Mouse (Mus musculus) heart, postnatal 0 days (tissue): Measurements from ENCODE around the gene Arhgef28. TPM values are rescaled to one million over a fixed set of nuclear protein-coding genes. Genes with fewer than 3 reads are reported as not detected.

ENCODE experiments used
- ATAC-seq: fragments of 200-750 bp; cut with Nextera tagmentation; 2 replicates; pipeline ENCODE4 v1.8.0; 2017; ENCODE audit warnings: low read depth, moderate number of reproducible peaks, moderate library complexity; ENCODE audit not compliant: insufficient read depth
- DNase-seq: peaks from one replicate; pipeline ENCODE4 v3.0.0-alpha.2; 2016; ENCODE audit warnings: low spot score
- H3K27ac ChIP-seq: fragments of 300-500 bp; sonication (generic); 2 replicates; pipeline ENCODE4 v1.5.1; 2014; ENCODE audit warnings: low read depth, mild to moderate bottlenecking
- H3K27me3 ChIP-seq: fragments of 300-500 bp; sonication (generic); 2 replicates; pipeline ENCODE4 v1.6.1; 2014; ENCODE audit warnings: low read length, mixed read lengths; ENCODE audit not compliant: control insufficient read depth, insufficient read depth
- H3K36me3 ChIP-seq: fragments of 300-500 bp; sonication (generic); replicated peaks from 2 replicates; pipeline ENCODE4 v1.6.1; 2014; ENCODE audit warnings: low read length, mixed read lengths; ENCODE audit not compliant: control insufficient read depth, insufficient read depth
- H3K4me1 ChIP-seq: fragments of 300-500 bp; sonication (generic); 2 replicates; pipeline ENCODE4 v1.6.1; 2014; ENCODE audit warnings: antibody characterized with exemption; ENCODE audit not compliant: control insufficient read depth, insufficient read depth
- H3K4me2 ChIP-seq: fragments of 300-500 bp; sonication (generic); 2 replicates; pipeline ENCODE4 v1.6.1; 2014; ENCODE audit warnings: low read depth, mild to moderate bottlenecking, low read length, moderate library complexity
- H3K4me3 ChIP-seq: fragments of 300-500 bp; sonication (generic); 2 replicates; pipeline ENCODE4 v1.5.1; 2014; ENCODE audit warnings: low read depth, low read length
- H3K9ac ChIP-seq: fragments of 300-500 bp; sonication (generic); replicated peaks from 2 replicates; pipeline ENCODE4 v1.6.1; 2014; ENCODE audit warnings: low read depth, low read length, mixed read lengths
- H3K9me3 ChIP-seq: fragments of 300-500 bp; sonication (generic); replicated peaks from 2 replicates; pipeline ENCODE4 v1.6.1; 2016; ENCODE audit warnings: low read length; ENCODE audit not compliant: control insufficient read depth
- CTCF ChIP-seq: IDR thresholded peaks from 2 replicates; pipeline ENCODE4 v1.5.1; 2016; ENCODE audit warnings: antibody characterized with exemption, control low read depth, low read depth
- EP300 ChIP-seq: IDR thresholded peaks from 2 replicates; pipeline ENCODE4 v1.6.1; 2016; ENCODE audit warnings: antibody characterized with exemption, low read depth
- WGBS: fragments of 180-500 bp; shearing (Covaris S2); extraction: QIAGEN DNeasy Blood & Tissue Kit; methylation state at CpG from one replicate; pipeline ENCODE4 v1.1.7; 2014; 5-methylcytosine and 5-hydroxymethylcytosine counted together
- polyA plus RNA-seq: library from polyadenylated mRNA; unstranded; fragments of >200 nt; fragmentation: Nextera tagmentation; extraction: Ambion mirVana; gene quantifications from 2 replicates; pipeline ENCODE4 v1.2.1, GENCODE M21; 2015
- total RNA-seq: library from RNA; depleted of rRNA; stranded (reverse); fragments of >200 nt; gene quantifications from 2 replicates; pipeline ENCODE4 v1.2.3, GENCODE M21; 2014; ENCODE audit warnings: low replicate concordance

Gene Arhgef28
- total and polyA plus RNA-seq, 2 experiments from 2014 or later, result 6.9 to 10.5 TPM

GRCm38 (mm10) chr13:98172365-98172764 lies 33.9 kb downstream of the Arhgef28 start:
- Histone ChIP-seq H3K27ac (no peak overlapping the region), H3K9ac (no peak overlapping the region), H3K27me3 (no peaks in the 10 kb centered on the region), H3K4me2 (no peak overlapping the region), H3K36me3 (no peaks in the 10 kb centered on the region), H3K4me1 (no peaks in the 10 kb centered on the region; the same call in 1 of the 2 replicates), H3K9me3 (no peaks in the 10 kb centered on the region), H3K4me3 (no peak overlapping the region)
- no peak for ATAC-seq
- DNase-seq, result no peak
- 79% methylated on average over 11 of the region's 11 CpGs for WGBS
- TF ChIP-seq EP300, result no peak
- TF ChIP-seq CTCF, result no peak

GRCm38 (mm10) chr13:98171706-98172105 lies 34.5 kb downstream of the Arhgef28 start:
- no peak overlapping the region for H3K4me2 ChIP-seq
- H3K27me3 ChIP-seq, result no peaks in the 10 kb centered on the region
- WGBS, result 86% methylated on average over 4 of the region's 4 CpGs
- no peak overlapping the region for H3K4me3 ChIP-seq
- no peak overlapping the region for H3K27ac ChIP-seq
- TF ChIP-seq EP300, result no peak
- TF ChIP-seq CTCF, result no peak
- H3K4me1 ChIP-seq, result no peaks in the 10 kb centered on the region
- H3K9ac ChIP-seq, result no peak overlapping the region
- no peak for ATAC-seq
- no peaks in the 10 kb centered on the region for H3K9me3 ChIP-seq
- no peak for DNase-seq
- no peaks in the 10 kb centered on the region for H3K36me3 ChIP-seq

- no peak for ATAC-seq
- whole genome bisulfite sequencing, result 85% methylated on average over 12 of the region's 12 CpGs
- TF ChIP-seq EP300 (no peak), CTCF (no peak)
Observed at GRCm38 (mm10) chr13:98171257-98171656, 35.0 kb downstream of the Arhgef28 start.

GRCm38 (mm10) chr13:98164878-98165277 lies 41.4 kb downstream of the Arhgef28 start:
- Histone ChIP-seq H3K27ac (no peak overlapping the region), H3K4me3 (no peak overlapping the region), H3K4me2 (no peak overlapping the region), H3K36me3 (no peaks in the 10 kb centered on the region), H3K9me3 (no peaks in the 10 kb centered on the region), H3K4me1 (no peaks in the 10 kb centered on the region), H3K9ac (no peak overlapping the region), H3K27me3 (no peaks in the 10 kb centered on the region)
- 73% methylated on average over 6 of the region's 6 CpGs for WGBS
- TF ChIP-seq EP300 (no peak), CTCF (no peak)
- no peak for DNase-seq
- no peak for ATAC-seq

More at GRCm38 (mm10) chr13:98171257-98171656, 35.0 kb downstream of the Arhgef28 start:
- Histone ChIP-seq H3K36me3 (no peaks in the 10 kb centered on the region), H3K4me1 (no peaks in the 10 kb centered on the region), H3K27ac (no peak overlapping the region), H3K27me3 (no peaks in the 10 kb centered on the region), H3K9me3 (no peaks in the 10 kb centered on the region), H3K4me2 (no peak overlapping the region), H3K4me3 (no peak overlapping the region), H3K9ac (no peak overlapping the region)
- no peak for DNase-seq

GRCm38 (mm10) chr13:98161496-98161895 lies 44.7 kb downstream of the Arhgef28 start:
- Histone ChIP-seq H3K27ac (no peak overlapping the region), H3K36me3 (no peaks in the 10 kb centered on the region), H3K4me1 (no peaks in the 10 kb centered on the region), H3K9ac (no peak overlapping the region), H3K9me3 (no peaks in the 10 kb centered on the region), H3K4me3 (no peak overlapping the region), H3K4me2 (no peak overlapping the region), H3K27me3 (no peaks in the 10 kb centered on the region)
- WGBS, result 89% methylated on average over 8 of the region's 8 CpGs
- DNase-seq, result no peak
- TF ChIP-seq CTCF, result no peak
- TF ChIP-seq EP300, result no peak
- ATAC-seq, result no peak

- H3K9ac ChIP-seq, result no peak overlapping the region
- ATAC-seq (no peak), DNase-seq (no peak)
- H3K27ac ChIP-seq, result no peak overlapping the region
- no peaks in the 10 kb centered on the region for H3K9me3 ChIP-seq
- no peak overlapping the region for H3K4me3 ChIP-seq
- peaks cover 5% of the 10 kb centered on the region for H3K4me1 ChIP-seq
- no peak overlapping the region for H3K4me2 ChIP-seq
- H3K36me3 ChIP-seq, result no peaks in the 10 kb centered on the region
- TF ChIP-seq EP300 (no peak), CTCF (no peak)
- no peaks in the 10 kb centered on the region for H3K27me3 ChIP-seq
- 54% methylated on average over 7 of the region's 7 CpGs for WGBS
Observed at GRCm38 (mm10) chr13:98156656-98157055, 49.6 kb downstream of the Arhgef28 start.
